Mouse (Mus musculus) heart, embryonic 16.5 days (tissue): ENCODE measurements around the gene Vsir. TPM values are rescaled to one million over a fixed set of nuclear protein-coding genes. Genes with fewer than 3 reads are reported as not detected.
A peak's percentile ranks its signal among the peaks of the same experiment; 100 is the strongest.

ENCODE experiments used
- ATAC-seq: fragments of 200-750 bp; cut with Nextera tagmentation; replicated peaks from 2 replicates; pipeline ENCODE4 v1.8.0; 2017; ENCODE audit warnings: moderate number of reproducible peaks; ENCODE audit not compliant: insufficient read depth, low FRiP score; ENCODE audit errors: extremely low read depth
- H3K27ac ChIP-seq: fragments of 300-500 bp; sonication (generic); 2 replicates; pipeline ENCODE4 v1.5.1; 2014; ENCODE audit warnings: mild to moderate bottlenecking, low read length, control low read depth, moderate library complexity
- H3K27me3 ChIP-seq: fragments of 300-500 bp; sonication (generic); 2 replicates; pipeline ENCODE4 v1.6.1; 2014; ENCODE audit warnings: low read length, mixed read lengths; ENCODE audit not compliant: control insufficient read depth, insufficient read depth
- H3K36me3 ChIP-seq: fragments of 300-500 bp; sonication (generic); 2 replicates; pipeline ENCODE4 v1.6.1; 2014; ENCODE audit not compliant: control insufficient read depth, insufficient read depth
- H3K4me1 ChIP-seq: fragments of 300-500 bp; sonication (generic); 2 replicates; pipeline ENCODE4 v1.6.1; 2014; ENCODE audit warnings: low read length, mixed read lengths; ENCODE audit not compliant: control insufficient read depth, insufficient read depth
- H3K4me2 ChIP-seq: fragments of 300-500 bp; sonication (generic); 2 replicates; pipeline ENCODE4 v1.6.1; 2014; ENCODE audit warnings: low read depth, mild to moderate bottlenecking, control low read depth, low read length
- H3K4me3 ChIP-seq: fragments of 300-500 bp; sonication (generic); 2 replicates; pipeline ENCODE4 v1.5.1; 2014; ENCODE audit warnings: mild to moderate bottlenecking, control low read depth, low read length
- H3K9ac ChIP-seq: fragments of 300-500 bp; sonication (generic); 2 replicates; pipeline ENCODE4 v1.6.1; 2014; ENCODE audit warnings: low read length, control low read depth
- H3K9me3 ChIP-seq: fragments of 300-500 bp; sonication (generic); replicated peaks from 2 replicates; pipeline ENCODE4 v1.6.1; 2016; ENCODE audit warnings: low read length; ENCODE audit not compliant: control insufficient read depth
- WGBS: fragments of 180-500 bp; shearing (Covaris S2); extraction: QIAGEN DNeasy Blood & Tissue Kit; methylation state at CpG from one replicate; pipeline ENCODE4 v1.1.7; 2014; 5-methylcytosine and 5-hydroxymethylcytosine counted together
- polyA plus RNA-seq: library from polyadenylated mRNA; unstranded; fragments of >200 nt; fragmentation: Nextera tagmentation; extraction: Ambion mirVana; gene quantifications from 2 replicates; pipeline ENCODE4 v1.2.1, GENCODE M21; 2015

Vsir gene
- polyA plus RNA-seq, 1 experiment from 2014 or later, result 3.3 TPM

GRCm38 (mm10) chr10:60335021-60335420, 11.6 kb upstream of the Vsir start:
- no peak for ATAC-seq
- H3K4me3 ChIP-seq, result no peak overlapping the region
- H3K27me3 ChIP-seq, result no peaks in the 10 kb centered on the region
- no peaks in the 10 kb centered on the region; the same call in 1 of the 2 replicates for H3K4me1 ChIP-seq
- no peaks in the 10 kb centered on the region for H3K36me3 ChIP-seq
- 94% methylated on average over 4 of the region's 4 CpGs for WGBS
- H3K9me3 ChIP-seq, result no peaks in the 10 kb centered on the region
- no peak overlapping the region for H3K4me2 ChIP-seq
- H3K27ac ChIP-seq, result no peak overlapping the region
- H3K9ac ChIP-seq, result no peak overlapping the region

DNA sequence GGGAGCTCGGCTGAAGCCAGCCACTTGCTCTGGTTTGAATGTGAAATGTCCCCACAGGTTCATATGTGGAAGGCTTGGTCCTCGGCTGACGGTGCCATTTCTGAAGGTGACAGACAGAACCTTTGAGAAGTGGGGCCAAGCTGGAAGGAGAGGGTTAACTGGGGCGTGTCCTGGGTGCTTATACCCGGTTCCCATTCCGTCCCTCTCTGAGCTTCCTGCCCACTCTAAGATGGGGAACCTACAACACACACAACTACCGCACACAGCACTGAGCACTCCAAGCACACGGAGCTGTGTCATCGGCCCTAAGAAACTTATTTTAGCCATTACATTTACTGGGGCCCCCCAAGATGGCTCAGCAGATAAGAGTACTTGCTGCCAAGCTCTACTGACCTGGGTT, 5.1 kb upstream of the Vsir start:
- Histone ChIP-seq H3K27ac (no peak overlapping the region), H3K9me3 (no peaks in the 10 kb centered on the region), H3K27me3 (no peaks in the 10 kb centered on the region), H3K36me3 (no peaks in the 10 kb centered on the region), H3K4me2 (no peak overlapping the region), H3K4me3 (no peak overlapping the region), H3K4me1 (peaks cover 4% of the 10 kb centered on the region; the same call in 1 of the 2 replicates), H3K9ac (no peak overlapping the region)
- 65% methylated on average over 9 of the region's 9 CpGs for WGBS
- ATAC-seq, result no peak

DNA sequence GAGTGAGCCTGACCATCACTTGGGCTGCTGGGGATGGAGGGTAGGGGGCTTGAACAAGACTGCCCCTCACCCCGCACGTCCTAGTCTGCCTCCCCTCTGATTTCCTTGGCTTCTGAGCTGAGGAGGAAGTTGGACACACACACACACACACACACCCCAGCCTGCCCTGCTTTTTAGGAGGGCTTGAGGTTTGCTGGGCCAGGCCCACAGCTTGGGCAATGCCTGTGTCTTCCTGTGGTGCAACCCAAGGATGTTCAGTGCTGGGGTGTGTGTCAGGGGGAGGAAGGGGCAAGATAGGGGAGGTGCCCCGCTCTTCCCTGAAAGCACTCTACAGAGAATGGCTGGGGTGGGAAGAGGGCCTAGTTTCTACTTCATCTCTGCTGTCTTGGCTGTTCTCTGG, 2.5 kb upstream of the Vsir start:
- Histone ChIP-seq H3K4me3 (no peak overlapping the region), H3K9ac (no peak overlapping the region), H3K27ac (no peak overlapping the region), H3K4me1 (peaks cover 5% of the 10 kb centered on the region; the same call in 1 of the 2 replicates), H3K27me3 (no peaks in the 10 kb centered on the region), H3K36me3 (no peaks in the 10 kb centered on the region), H3K4me2 (no peak overlapping the region), H3K9me3 (no peaks in the 10 kb centered on the region)
- ATAC-seq, result no peak
- WGBS, result 71% methylated on average over 3 of the region's 3 CpGs

- no peak overlapping the region for H3K4me3 ChIP-seq
- no peaks in the 10 kb centered on the region for H3K36me3 ChIP-seq
- H3K4me1 ChIP-seq, result peaks cover 12% of the 10 kb centered on the region
Observed at GRCm38 (mm10) chr10:60346056-60346455, 595 bp upstream of the Vsir start.

GRCm38 (mm10) chr10:60347768-60348610, 1.3 kb downstream of the Vsir start:
- H3K4me2 ChIP-seq, result peak overlapping the region; percentile 54
- H3K4me3 ChIP-seq, result peak overlapping the region; percentile 51
- no peaks in the 10 kb centered on the region for H3K36me3 ChIP-seq
- WGBS, result 49% methylated on average over 9 of the region's 9 CpGs
- no peaks in the 10 kb centered on the region for H3K27me3 ChIP-seq
- H3K4me1 ChIP-seq, result peaks cover 25% of the 10 kb centered on the region
- ATAC-seq, result no peak
- H3K27ac ChIP-seq, result peak overlapping the region; percentile 10; the same call in 1 of the 2 replicates
- H3K9ac ChIP-seq, result peak overlapping the region; percentile 12; the same call in 1 of the 2 replicates
- no peaks in the 10 kb centered on the region for H3K9me3 ChIP-seq

More at GRCm38 (mm10) chr10:60346056-60346455, 595 bp upstream of the Vsir start:
- ATAC-seq, result no peak
- H3K4me2 ChIP-seq, result peak overlapping the region; percentile 54
- H3K9me3 ChIP-seq, result no peaks in the 10 kb centered on the region
- no peak overlapping the region for H3K27ac ChIP-seq
- no peaks in the 10 kb centered on the region for H3K27me3 ChIP-seq
- H3K9ac ChIP-seq, result no peak overlapping the region
- 77% methylated on average over 4 of the region's 4 CpGs for WGBS

DNA sequence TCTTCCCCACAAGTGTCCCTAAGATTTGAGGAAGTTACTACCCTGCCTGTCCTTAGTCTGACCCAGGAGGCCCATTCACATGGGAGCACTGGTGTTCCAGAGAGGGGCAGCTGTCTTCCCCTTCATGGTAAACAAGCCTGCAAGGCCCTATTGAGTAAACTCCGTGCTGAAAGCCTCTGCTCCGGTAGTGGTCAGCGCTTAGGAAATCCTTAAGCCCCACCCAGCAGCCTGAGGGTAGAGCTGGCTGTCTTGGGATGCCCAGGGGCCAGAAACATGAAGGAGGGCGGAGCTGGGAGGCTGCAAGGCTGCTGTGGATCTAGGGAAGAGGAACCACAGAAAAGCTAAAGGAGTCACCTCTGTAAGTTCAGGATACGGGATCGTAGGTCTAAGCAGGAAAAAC, 2.4 kb downstream of the Vsir start:
- Histone ChIP-seq H3K4me2 (peak overlapping the region; percentile 54), H3K27ac (no peak overlapping the region; the same call in 1 of the 2 replicates), H3K4me1 (peaks cover 28% of the 10 kb centered on the region), H3K36me3 (no peaks in the 10 kb centered on the region), H3K9me3 (no peaks in the 10 kb centered on the region), H3K4me3 (no peak overlapping the region), H3K9ac (no peak overlapping the region), H3K27me3 (no peaks in the 10 kb centered on the region)
- WGBS, result 47% methylated on average over 6 of the region's 6 CpGs
- ATAC-seq, result no peak

GRCm38 (mm10) chr10:60349644-60350043, 3.0 kb downstream of the Vsir start:
- Histone ChIP-seq H3K9me3 (no peaks in the 10 kb centered on the region), H3K27ac (peak overlapping the region; percentile 61), H3K4me2 (peak overlapping the region; percentile 54; the same call in 1 of the 2 replicates), H3K9ac (no peak overlapping the region), H3K27me3 (no peaks in the 10 kb centered on the region), H3K4me3 (no peak overlapping the region), H3K4me1 (peaks cover 28% of the 10 kb centered on the region), H3K36me3 (no peaks in the 10 kb centered on the region)
- ATAC-seq, result no peak
- 83% methylated on average over 5 of the region's 5 CpGs for WGBS

GRCm38 (mm10) chr10:60350077-60350804, 3.6 kb downstream of the Vsir start:
- no peaks in the 10 kb centered on the region for H3K9me3 ChIP-seq
- H3K4me3 ChIP-seq, result peak overlapping the region; percentile 41
- H3K27ac ChIP-seq, result peak overlapping the region; percentile 61
- H3K9ac ChIP-seq, result no peak overlapping the region
- ATAC-seq, result no peak
- H3K4me1 ChIP-seq, result peaks cover 28% of the 10 kb centered on the region
- 42% methylated on average over 5 of the region's 5 CpGs for WGBS
- H3K27me3 ChIP-seq, result no peaks in the 10 kb centered on the region
- no peaks in the 10 kb centered on the region for H3K36me3 ChIP-seq
- H3K4me2 ChIP-seq, result peak overlapping the region; percentile 41

- ATAC-seq, result no peak; the same call in 1 of the 2 replicates
- H3K4me1 ChIP-seq, result peaks cover 28% of the 10 kb centered on the region
- H3K27me3 ChIP-seq, result no peaks in the 10 kb centered on the region
- no peak overlapping the region for H3K9ac ChIP-seq
- no peaks in the 10 kb centered on the region for H3K36me3 ChIP-seq
- peak overlapping the region; percentile 80 for H3K27ac ChIP-seq
- peak overlapping the region; percentile 41 for H3K4me3 ChIP-seq
- H3K9me3 ChIP-seq, result no peaks in the 10 kb centered on the region
- peak overlapping the region; percentile 41 for H3K4me2 ChIP-seq
- 22% methylated on average over 3 of the region's 3 CpGs for WGBS
Observed at GRCm38 (mm10) chr10:60350805-60351167, 4.1 kb downstream of the Vsir start.
